Mouse (Mus musculus) C2C12 (cell line): ENCODE results near the gene Cdc42bpa.

Experiments used
- CEBPB ChIP-seq: IDR thresholded peaks from one replicate; pipeline ENCODE4 v1.6.1; 2011; ENCODE audit warnings: low read depth, mild to moderate bottlenecking, control low read depth, moderate library complexity
- CTCF ChIP-seq: IDR thresholded peaks from one replicate; pipeline ENCODE4 v1.5.1; 2011; ENCODE audit not compliant: control insufficient read depth, insufficient read depth, insufficient read length
- FOSL1 ChIP-seq: IDR thresholded peaks from one replicate; pipeline ENCODE4 v1.8.0; 2011; ENCODE audit warnings: mild to moderate bottlenecking, low read length; ENCODE audit not compliant: poor library complexity, insufficient read depth, severe bottlenecking
- MYOD1 ChIP-seq: IDR thresholded peaks from one replicate; pipeline ENCODE4 v1.6.1; 2011; ENCODE audit warnings: low read depth; ENCODE audit not compliant: control insufficient read depth, insufficient read length
- USF1 ChIP-seq: IDR thresholded peaks from one replicate; pipeline ENCODE4 v1.6.1; 2011; ENCODE audit warnings: low read depth, mild to moderate bottlenecking, control low read depth, moderate library complexity

DNA sequence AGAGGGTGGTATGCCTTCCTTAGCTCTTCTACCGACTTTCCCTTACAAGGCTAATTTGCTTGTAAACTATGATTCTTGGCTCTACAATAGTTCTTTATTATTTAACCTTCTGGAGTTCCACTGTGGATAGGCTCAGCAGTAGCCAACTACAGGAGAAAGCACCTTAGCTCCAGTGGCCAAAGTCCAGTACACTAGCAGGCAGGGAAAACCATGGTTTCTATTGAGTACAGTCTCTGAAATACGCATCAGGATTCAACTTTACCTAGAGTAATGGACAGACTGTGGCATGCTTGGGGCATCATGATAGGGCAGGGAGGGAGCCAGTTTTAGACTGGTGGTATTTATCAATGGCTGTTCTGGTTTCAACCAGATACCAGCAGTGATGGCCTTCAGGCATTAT, 12.6 kb upstream of the Cdc42bpa start:
- no peak for TF ChIP-seq CTCF
- no peak for TF ChIP-seq USF1
- no peak for TF ChIP-seq CEBPB
- no peak for TF ChIP-seq MYOD1
- no peak for TF ChIP-seq FOSL1
